Mouse (Mus musculus): ENCODE data around the gene Vdac2. TPM values are rescaled to one million over a fixed set of nuclear protein-coding genes. Genes with fewer than 3 reads are reported as not detected.

Gene Vdac2
- 299 and 307 TPM in 2 replicates for polyA plus RNA-seq (2015; fragmentation: Nextera tagmentation; extraction: Ambion mirVana)

- Histone ChIP-seq H3K27me3 (replicated peaks) (no peaks in the 10 kb centered on the region), H3K36me3 (no peaks in the 10 kb centered on the region), H3K4me3 (replicated peaks) (no peak within 1 kb of the TSS), H3K9ac (replicated peaks) (no peak within 1 kb of the TSS), H3K4me2 (no peak within 1 kb of the TSS), H3K9me3 (replicated peaks) (no peaks in the 10 kb centered on the region), H3K4me1 (0 out of 2 replicates have a peak, but pooled peaks cover 5% of the 10 kb centered on the region), H3K27ac (replicated peaks) (no peak within 1 kb of the TSS)
- ATAC-seq (ENCODE audit: low FRiP score) = no peak
- WGBS = 93% methylated on average over 2 of the region's 2 CpGs
Measured at GRCm38 (mm10) chr14:21824938-21825337, at the start of gene Vdac2. Vdac2 (plus strand) TSS chr14:21825238.

GRCm38 (mm10) chr14:21776201-21776600 lies 48.8 kb upstream of the Vdac2 start:
- H3K27me3 ChIP-seq (replicated peaks) = no peaks in the 10 kb centered on the region
- no peaks in the 10 kb centered on the region for H3K9me3 ChIP-seq (replicated peaks)
- no peak overlapping the region for H3K27ac ChIP-seq (replicated peaks)
- no peak overlapping the region for H3K4me3 ChIP-seq (replicated peaks)
- WGBS = 89% methylated on average over 4 of the region's 4 CpGs
- no peaks in the 10 kb centered on the region for H3K4me1 ChIP-seq
- H3K36me3 ChIP-seq = peaks cover 22% of the 10 kb centered on the region
- H3K4me2 ChIP-seq = no peak overlapping the region
- no peak overlapping the region for H3K9ac ChIP-seq (replicated peaks)
- no peak for ATAC-seq (ENCODE audit: low FRiP score)

- H3K36me3 ChIP-seq = peaks cover 17% of the 10 kb centered on the region
- H3K4me1 ChIP-seq = no peaks in the 10 kb centered on the region
- no peaks in the 10 kb centered on the region for H3K27me3 ChIP-seq (replicated peaks)
- no peak overlapping the region for H3K4me3 ChIP-seq (replicated peaks)
- H3K4me2 ChIP-seq = no peak overlapping the region
- no peak overlapping the region for H3K27ac ChIP-seq (replicated peaks)
- no peak for ATAC-seq (ENCODE audit: low FRiP score)
- WGBS = 93% methylated on average over 4 of the region's 4 CpGs
- H3K9me3 ChIP-seq (replicated peaks) = no peaks in the 10 kb centered on the region
- H3K9ac ChIP-seq (replicated peaks) = no peak overlapping the region
Measured at GRCm38 (mm10) chr14:21786500-21786899, 38.5 kb upstream of the Vdac2 start.

- Histone ChIP-seq H3K27ac (replicated peaks) (no peak overlapping the region), H3K9ac (replicated peaks) (no peak overlapping the region), H3K36me3 (peaks cover 21% of the 10 kb centered on the region), H3K4me1 (no peaks in the 10 kb centered on the region), H3K9me3 (replicated peaks) (no peaks in the 10 kb centered on the region), H3K4me3 (replicated peaks) (no peak overlapping the region), H3K4me2 (no peak overlapping the region), H3K27me3 (replicated peaks) (no peaks in the 10 kb centered on the region)
- no peak for ATAC-seq (ENCODE audit: low FRiP score)
- 90% methylated on average over 3 of the region's 3 CpGs for WGBS
Measured at GRCm38 (mm10) chr14:21787374-21787773, 37.7 kb upstream of the Vdac2 start.

- no peak overlapping the region for H3K4me2 ChIP-seq
- H3K4me1 ChIP-seq = no peaks in the 10 kb centered on the region
- H3K9me3 ChIP-seq (replicated peaks) = no peaks in the 10 kb centered on the region
- ATAC-seq (ENCODE audit: low FRiP score) = no peak
- H3K4me3 ChIP-seq (replicated peaks) = no peak overlapping the region
- no peaks in the 10 kb centered on the region for H3K27me3 ChIP-seq (replicated peaks)
- 94% methylated on average over 5 of the region's 5 CpGs for WGBS
- H3K36me3 ChIP-seq = peaks cover 24% of the 10 kb centered on the region
- no peak overlapping the region for H3K27ac ChIP-seq (replicated peaks)
- H3K9ac ChIP-seq (replicated peaks) = no peak overlapping the region
Measured at GRCm38 (mm10) chr14:21788121-21788520, 36.9 kb upstream of the Vdac2 start.

- no peak overlapping the region for H3K4me3 ChIP-seq (replicated peaks)
- no peaks in the 10 kb centered on the region for H3K4me1 ChIP-seq
- H3K27me3 ChIP-seq (replicated peaks) = no peaks in the 10 kb centered on the region
- WGBS = 92% methylated on average over 9 of the region's 9 CpGs
- no peak for ATAC-seq (ENCODE audit: low FRiP score)
- H3K4me2 ChIP-seq = no peak overlapping the region
- H3K36me3 ChIP-seq = peaks cover 18% of the 10 kb centered on the region
- no peak overlapping the region for H3K27ac ChIP-seq (replicated peaks)
- no peak overlapping the region for H3K9ac ChIP-seq (replicated peaks)
- no peaks in the 10 kb centered on the region for H3K9me3 ChIP-seq (replicated peaks)
Measured at GRCm38 (mm10) chr14:21790585-21791251, 34.3 kb upstream of the Vdac2 start.

- 94% methylated on average over 4 of the region's 4 CpGs for WGBS
- Histone ChIP-seq H3K4me3 (replicated peaks) (no peak overlapping the region), H3K4me2 (no peak overlapping the region), H3K4me1 (no peaks in the 10 kb centered on the region), H3K27ac (replicated peaks) (no peak overlapping the region), H3K27me3 (replicated peaks) (no peaks in the 10 kb centered on the region), H3K36me3 (peaks cover 18% of the 10 kb centered on the region), H3K9me3 (replicated peaks) (no peaks in the 10 kb centered on the region), H3K9ac (replicated peaks) (no peak overlapping the region)
- ATAC-seq (ENCODE audit: low FRiP score) = no peak
Measured at GRCm38 (mm10) chr14:21791722-21792121, 33.3 kb upstream of the Vdac2 start.

- no peaks in the 10 kb centered on the region for H3K27me3 ChIP-seq (replicated peaks)
- H3K36me3 ChIP-seq = peaks cover 18% of the 10 kb centered on the region
- no peak overlapping the region for H3K4me2 ChIP-seq
- no peaks in the 10 kb centered on the region for H3K9me3 ChIP-seq (replicated peaks)
- no peak overlapping the region for H3K27ac ChIP-seq (replicated peaks)
- H3K4me3 ChIP-seq (replicated peaks) = no peak overlapping the region
- ATAC-seq (ENCODE audit: low FRiP score) = no peak
- no peak overlapping the region for H3K9ac ChIP-seq (replicated peaks)
- 94% methylated on average over 6 of the region's 6 CpGs for WGBS
- no peaks in the 10 kb centered on the region for H3K4me1 ChIP-seq
Measured at GRCm38 (mm10) chr14:21792250-21792649, 32.8 kb upstream of the Vdac2 start.

GRCm38 (mm10) chr14:21800641-21801040 lies 24.4 kb upstream of the Vdac2 start:
- no peak overlapping the region for H3K27ac ChIP-seq (replicated peaks)
- no peak for ATAC-seq (ENCODE audit: low FRiP score)
- H3K4me2 ChIP-seq = no peak overlapping the region
- H3K9ac ChIP-seq (replicated peaks) = no peak overlapping the region
- H3K9me3 ChIP-seq (replicated peaks) = no peaks in the 10 kb centered on the region
- no peaks in the 10 kb centered on the region for H3K4me1 ChIP-seq
- 98% methylated on average over 4 of the region's 4 CpGs for WGBS
- H3K36me3 ChIP-seq = peaks cover 10% of the 10 kb centered on the region
- H3K4me3 ChIP-seq (replicated peaks) = no peak overlapping the region
- no peaks in the 10 kb centered on the region for H3K27me3 ChIP-seq (replicated peaks)

GRCm38 (mm10) chr14:21801624-21802023 lies 23.4 kb upstream of the Vdac2 start:
- H3K4me2 ChIP-seq = no peak overlapping the region
- 76% methylated on average over 7 of the region's 7 CpGs for WGBS
- H3K9ac ChIP-seq (replicated peaks) = no peak overlapping the region
- H3K4me3 ChIP-seq (replicated peaks) = no peak overlapping the region
- H3K9me3 ChIP-seq (replicated peaks) = no peaks in the 10 kb centered on the region
- no peaks in the 10 kb centered on the region for H3K27me3 ChIP-seq (replicated peaks)
- ATAC-seq (ENCODE audit: low FRiP score) = no peak
- peaks cover 10% of the 10 kb centered on the region for H3K36me3 ChIP-seq
- no peaks in the 10 kb centered on the region for H3K4me1 ChIP-seq
- H3K27ac ChIP-seq (replicated peaks) = no peak overlapping the region

- Histone ChIP-seq H3K4me3 (replicated peaks) (no peak overlapping the region), H3K9ac (replicated peaks) (no peak overlapping the region), H3K27me3 (replicated peaks) (no peaks in the 10 kb centered on the region), H3K4me1 (no peaks in the 10 kb centered on the region), H3K9me3 (replicated peaks) (no peaks in the 10 kb centered on the region), H3K36me3 (peaks cover 10% of the 10 kb centered on the region), H3K4me2 (no peak overlapping the region), H3K27ac (replicated peaks) (no peak overlapping the region)
- 95% methylated on average over 6 of the region's 6 CpGs for WGBS
- ATAC-seq (ENCODE audit: low FRiP score) = no peak
Measured at GRCm38 (mm10) chr14:21802543-21803206, 22.4 kb upstream of the Vdac2 start.

GRCm38 (mm10) chr14:21806203-21806602 lies 18.8 kb upstream of the Vdac2 start:
- Histone ChIP-seq H3K36me3 (no peaks in the 10 kb centered on the region), H3K4me2 (no peak overlapping the region), H3K9me3 (replicated peaks) (no peaks in the 10 kb centered on the region), H3K4me3 (replicated peaks) (no peak overlapping the region), H3K9ac (replicated peaks) (no peak overlapping the region), H3K27me3 (replicated peaks) (no peaks in the 10 kb centered on the region), H3K27ac (replicated peaks) (no peak overlapping the region), H3K4me1 (no peaks in the 10 kb centered on the region)
- WGBS = 92% methylated on average over 2 of the region's 2 CpGs
- ATAC-seq (ENCODE audit: low FRiP score) = no peak

Data from neural tube, embryonic 15.5 days (tissue).